Mouse (Mus musculus): ENCODE measurements around the gene Iqcg. TPM values are rescaled to one million over a fixed set of nuclear protein-coding genes. Genes with fewer than 3 reads are reported as not detected.

The Iqcg gene
- total and polyA plus RNA-seq, 3 experiments: 3.4 to 21.8 (median 7.3) TPM

GRCm38 (mm10) chr16:32973047-32973446 is 83.0 kb downstream of the Iqcg start:
- TF ChIP-seq CHD2 (IDR thresholded peaks at IDR 0.05; ENCODE audit: low read length) (no peak), ZKSCAN1 (IDR thresholded peaks at IDR 0.05; ENCODE audit: borderline replicate concordance, low read depth, low read length) (no peak), RAD21 (IDR thresholded peaks at IDR 0.05; ENCODE audit: low read depth, low read length) (no peak), ZMIZ1 (IDR thresholded peaks at IDR 0.05; ENCODE audit: low read depth, low read length) (no peak), SMC3 (IDR thresholded peaks at IDR 0.05; ENCODE audit: low read depth, low read length) (no peak), MAZ (IDR thresholded peaks at IDR 0.05; ENCODE audit: low read depth, low read length) (no peak), POLR2AphosphoS2 (IDR thresholded peaks at IDR 0.05; ENCODE audit: low read depth, low read length) (no peak), MAFK (IDR thresholded peaks at IDR 0.05; ENCODE audit: insufficient replicate concordance, low read length) (no peak), IRF4 (IDR thresholded peaks at IDR 0.05; ENCODE audit: low read depth, low read length) (no peak), NELFE (IDR thresholded peaks at IDR 0.05; ENCODE audit: low read depth, low read length) (no peak), E2F4 (IDR thresholded peaks at IDR 0.05; ENCODE audit: insufficient replicate concordance, low read depth, low read length) (no peak)

GRCm38 (mm10) chr16:32972535-32972934 is 83.5 kb downstream of the Iqcg start:
- dilution Hi-C loops (cut with MboI; ENCODE audit: extremely low pct_ligation_motif_present, extremely low pct_unique_long_range_greater_than_20kb, low sequenced_read_pairs): no loop called here
- no peaks in the 10 kb centered on the region for H3K27me3 ChIP-seq (replicated peaks)
- no peak overlapping the region for H3K4me3 ChIP-seq (replicated peaks in 1 of 3; ENCODE audit: low read depth in 2 of 3, low read length in 2 of 3, poor library complexity in 1 of 3)
- H3K79me2 ChIP-seq (replicated peaks; ENCODE audit: control insufficient read depth, extremely low read depth, insufficient read depth, poor library complexity, severe bottlenecking): no peaks in the 10 kb centered on the region
- H3K4me2 ChIP-seq (ENCODE audit: insufficient read depth, low read depth, poor library complexity, severe bottlenecking): no peak overlapping the region
- no peak for TF ChIP-seq TBP (conservative IDR thresholded peaks at IDR 0.05; ENCODE audit: low read depth, low read length)
- TF ChIP-seq ETS1 (conservative IDR thresholded peaks at IDR 0.05; ENCODE audit: low read depth, low read length): 0 out of 2 replicates have a peak, but pooled peaks have one; percentile 23
- H3K9me3 ChIP-seq (replicated peaks; ENCODE audit: low read length): no peaks in the 10 kb centered on the region
- no peak overlapping the region for H3K9ac ChIP-seq (ENCODE audit: insufficient read depth, low read depth)
- no peak overlapping the region for H3K27ac ChIP-seq (ENCODE audit: insufficient read depth, low read depth)
- peaks cover 18 to 46% of the 10 kb centered on the region in 2 experiments for H3K36me3 ChIP-seq (replicated peaks in 1 of 2; ENCODE audit: control insufficient read depth in 1 of 2, insufficient read depth in 1 of 2, low read length in 1 of 2)
- peaks cover 4 to 25% of the 10 kb centered on the region in 2 experiments; a peak in 3 of 4 replicates for H3K4me1 ChIP-seq (ENCODE audit: control insufficient read depth in 1 of 2, insufficient read depth in 2 of 2)
- peak; percentile 78 for DNase-seq (ENCODE audit: extremely low read depth)
- in situ Hi-C loops (cut with MboI; ENCODE audit: low pct_ligation_motif_present, low pct_unique_long_range_greater_than_20kb, low sequenced_read_pairs): no loop called here

More at GRCm38 (mm10) chr16:32973047-32973446, 83.0 kb downstream of the Iqcg start:
- H3K4me2 ChIP-seq (ENCODE audit: insufficient read depth, low read depth, poor library complexity, severe bottlenecking): no peak overlapping the region
- H3K4me3 ChIP-seq (replicated peaks in 1 of 3; ENCODE audit: low read depth in 2 of 3, low read length in 2 of 3, poor library complexity in 1 of 3): no peak overlapping the region
- H3K27ac ChIP-seq (ENCODE audit: insufficient read depth, low read depth): no peak overlapping the region
- in situ Hi-C loops (cut with MboI; ENCODE audit: low pct_ligation_motif_present, low pct_unique_long_range_greater_than_20kb, low sequenced_read_pairs): no loop called here
- no peak for DNase-seq (ENCODE audit: extremely low read depth)
- peaks cover 19 to 50% of the 10 kb centered on the region in 2 experiments for H3K36me3 ChIP-seq (replicated peaks in 1 of 2; ENCODE audit: control insufficient read depth in 1 of 2, insufficient read depth in 1 of 2, low read length in 1 of 2)
- no peaks in the 10 kb centered on the region for H3K79me2 ChIP-seq (replicated peaks; ENCODE audit: control insufficient read depth, extremely low read depth, insufficient read depth, poor library complexity, severe bottlenecking)
- H3K27me3 ChIP-seq (replicated peaks): no peaks in the 10 kb centered on the region
- dilution Hi-C loops (cut with MboI; ENCODE audit: extremely low pct_ligation_motif_present, extremely low pct_unique_long_range_greater_than_20kb, low sequenced_read_pairs): no loop called here
- peaks cover 4 to 30% of the 10 kb centered on the region in 2 experiments; a peak in 3 of 4 replicates for H3K4me1 ChIP-seq (ENCODE audit: control insufficient read depth in 1 of 2, insufficient read depth in 2 of 2)
- H3K9ac ChIP-seq (ENCODE audit: insufficient read depth, low read depth): no peak overlapping the region
- no peaks in the 10 kb centered on the region for H3K9me3 ChIP-seq (replicated peaks; ENCODE audit: low read length)

Other genes with a start within 250 kb of the Iqcg start
- not detected in 2 replicates for gene Smbd1, start 245.7 kb downstream of the Iqcg start, total RNA-seq (2012; rRNA removed)
- gene Smbd1, start 245.7 kb downstream of the Iqcg start, total RNA-seq (2014; rRNA removed): not detected in 2 replicates
- not detected in 2 replicates for gene Smbd1, start 245.7 kb downstream of the Iqcg start, polyA plus RNA-seq (2012; ENCODE audit: insufficient read length, low read depth)
- 163 and 168 TPM in 2 replicates for gene Fyttd1, start 178.7 kb downstream of the Iqcg start, total RNA-seq (2012; rRNA removed)
- gene Fyttd1, start 178.7 kb downstream of the Iqcg start, total RNA-seq (2014; rRNA removed): 264 and 297 TPM in 2 replicates
- gene Fyttd1, start 178.7 kb downstream of the Iqcg start, polyA plus RNA-seq (2012; ENCODE audit: insufficient read length, low read depth): 148 and 164 TPM in 2 replicates
- 21.0 and 28.0 TPM in 2 replicates for gene Rubcn, start 178.5 kb downstream of the Iqcg start, total RNA-seq (2012; rRNA removed)
- 38.3 and 40.4 TPM in 2 replicates for gene Rubcn, start 178.5 kb downstream of the Iqcg start, total RNA-seq (2014; rRNA removed)
- 22.2 and 27.7 TPM in 2 replicates for gene Rubcn, start 178.5 kb downstream of the Iqcg start, polyA plus RNA-seq (2012; ENCODE audit: insufficient read length, low read depth)
- 11.4 and 11.9 TPM in 2 replicates for gene Lrch3, start 142.1 kb downstream of the Iqcg start, total RNA-seq (2012; rRNA removed)
- gene Lrch3, start 142.1 kb downstream of the Iqcg start, total RNA-seq (2014; rRNA removed): 15.6 and 16.1 TPM in 2 replicates
- gene Lrch3, start 142.1 kb downstream of the Iqcg start, polyA plus RNA-seq (2012; ENCODE audit: insufficient read length, low read depth): 16.6 and 20.7 TPM in 2 replicates
- 3,875 and 4,003 TPM in 2 replicates for gene Rpl35a, start 235 bp upstream of the Iqcg start, total RNA-seq (2012; rRNA removed)
- gene Rpl35a, start 235 bp upstream of the Iqcg start, total RNA-seq (2014; rRNA removed): 5,433 and 7,521 TPM in 2 replicates
- gene Rpl35a, start 235 bp upstream of the Iqcg start, polyA plus RNA-seq (2012; ENCODE audit: insufficient read length, low read depth): 3,182 and 3,281 TPM in 2 replicates
- 3.2 and 3.7 TPM in 2 replicates for gene Lmln, start 6.3 kb upstream of the Iqcg start, total RNA-seq (2012; rRNA removed)
- gene Lmln, start 6.3 kb upstream of the Iqcg start, total RNA-seq (2014; rRNA removed): 1.5 and 1.7 TPM in 2 replicates
- 2.6 and 3.2 TPM in 2 replicates for gene Lmln, start 6.3 kb upstream of the Iqcg start, polyA plus RNA-seq (2012; ENCODE audit: insufficient read length, low read depth)
- gene Osbpl11, start 128.9 kb upstream of the Iqcg start, total RNA-seq (2012; rRNA removed): 12.9 and 13.8 TPM in 2 replicates
- gene Osbpl11, start 128.9 kb upstream of the Iqcg start, total RNA-seq (2014; rRNA removed): 10.5 and 10.8 TPM in 2 replicates
- 11.4 and 12.1 TPM in 2 replicates for gene Osbpl11, start 128.9 kb upstream of the Iqcg start, polyA plus RNA-seq (2012; ENCODE audit: insufficient read length, low read depth)
- gene Snx4, start 195.2 kb upstream of the Iqcg start, total RNA-seq (2012; rRNA removed): 77.9 and 88.3 TPM in 2 replicates
- gene Snx4, start 195.2 kb upstream of the Iqcg start, total RNA-seq (2014; rRNA removed): 168 and 183 TPM in 2 replicates
- gene Snx4, start 195.2 kb upstream of the Iqcg start, polyA plus RNA-seq (2012; ENCODE audit: insufficient read length, low read depth): 103 and 105 TPM in 2 replicates